Mouse (Mus musculus): ENCODE results near the gene Dolpp1.

GRCm38 (mm10) chr2:30435326-30436155, 43.5 kb downstream of the Dolpp1 start:
- TF ChIP-seq POLR2A (IDR thresholded peaks at IDR 0.05; ENCODE audit: borderline replicate concordance, low read depth, low read length) (no peak), CTCF (IDR thresholded peaks at IDR 0.05; ENCODE audit: low read depth, low read length) (peak; percentile 61; the same call in 1 of the 2 replicates)
